Mouse (Mus musculus): ENCODE results near the gene Olfr520. TPM values are rescaled to one million over a fixed set of nuclear protein-coding genes. Genes with fewer than 3 reads are reported as not detected.

Gene Olfr520
- polyA plus RNA-seq, 1 experiment, result not detected

DNA sequence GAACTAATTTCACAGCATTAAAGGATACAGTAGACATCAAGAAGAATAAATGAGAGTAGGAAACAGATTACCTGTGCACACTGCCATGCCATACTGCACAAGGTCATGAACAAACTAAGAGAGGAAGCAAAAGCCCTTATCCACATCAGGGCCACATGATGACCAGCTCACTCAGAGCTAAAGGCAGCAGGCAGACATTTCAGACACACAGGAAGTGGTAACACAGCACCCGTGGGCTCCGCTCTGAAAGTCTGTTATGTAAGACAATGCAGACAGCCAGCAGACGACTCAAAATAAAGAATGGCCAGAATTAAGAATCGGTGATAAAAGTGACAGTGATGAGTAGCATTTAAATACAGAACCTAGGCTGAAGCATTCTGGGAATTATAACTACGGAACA lies 51.3 kb downstream of the Olfr520 start:
- TF ChIP-seq POLR2A (IDR thresholded peaks at IDR 0.05; ENCODE audit: low read depth, low read length), result no peak
- TF ChIP-seq CTCF (IDR thresholded peaks at IDR 0.05; ENCODE audit: extremely low read depth, insufficient read depth, insufficient read length, insufficient replicate concordance), result no peak
- Histone ChIP-seq H3K4me3 (ENCODE audit: extremely low read depth, insufficient read depth, insufficient read length) (no peak overlapping the region), H3K36me3 (ENCODE audit: control insufficient read depth, insufficient read depth, low read length) (no peaks in the 10 kb centered on the region), H3K4me1 (ENCODE audit: control insufficient read depth, insufficient read depth, insufficient read length) (peaks cover 5% of the 10 kb centered on the region), H3K27ac (ENCODE audit: insufficient read depth, low read length) (no peak overlapping the region), H3K27me3 (ENCODE audit: control insufficient read depth, insufficient read depth, low read length) (no peaks in the 10 kb centered on the region)
- no peak for DNase-seq (ENCODE audit: low read depth in 1 of 2, low spot score in 2 of 2)
- WGBS, result 23% methylated on average over 5 of the region's 5 CpGs

DNA sequence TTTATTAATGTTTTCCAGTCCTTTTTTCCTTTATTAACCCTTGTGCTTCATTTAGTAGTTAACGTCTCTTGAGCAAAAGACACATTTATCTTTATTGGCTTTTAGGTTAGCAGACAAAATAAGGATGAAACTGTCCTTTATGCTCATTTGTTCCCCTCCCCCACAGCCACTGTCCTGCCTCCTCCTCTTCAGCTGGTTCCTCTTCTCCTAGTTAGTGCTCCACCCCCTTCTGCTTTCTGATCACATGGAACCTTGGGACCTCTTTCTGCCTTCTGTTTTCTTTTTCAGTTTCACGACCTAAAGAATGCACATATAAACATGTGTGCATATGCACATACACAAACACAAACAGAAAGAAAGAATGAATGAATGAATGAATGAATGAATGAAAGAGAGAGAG lies 51.8 kb downstream of the Olfr520 start:
- Histone ChIP-seq H3K36me3 (ENCODE audit: control insufficient read depth, insufficient read depth, low read length) (no peaks in the 10 kb centered on the region), H3K27me3 (ENCODE audit: control insufficient read depth, insufficient read depth, low read length) (no peaks in the 10 kb centered on the region), H3K4me1 (ENCODE audit: control insufficient read depth, insufficient read depth, insufficient read length) (peaks cover 5% of the 10 kb centered on the region), H3K27ac (ENCODE audit: insufficient read depth, low read length) (no peak overlapping the region), H3K4me3 (ENCODE audit: extremely low read depth, insufficient read depth, insufficient read length) (no peak overlapping the region)
- TF ChIP-seq POLR2A (IDR thresholded peaks at IDR 0.05; ENCODE audit: low read depth, low read length) (no peak), CTCF (IDR thresholded peaks at IDR 0.05; ENCODE audit: extremely low read depth, insufficient read depth, insufficient read length, insufficient replicate concordance) (no peak)
- 46% methylated on average over 2 of the region's 2 CpGs for WGBS
- DNase-seq (ENCODE audit: low read depth in 1 of 2, low spot score in 2 of 2), result no peak

DNA sequence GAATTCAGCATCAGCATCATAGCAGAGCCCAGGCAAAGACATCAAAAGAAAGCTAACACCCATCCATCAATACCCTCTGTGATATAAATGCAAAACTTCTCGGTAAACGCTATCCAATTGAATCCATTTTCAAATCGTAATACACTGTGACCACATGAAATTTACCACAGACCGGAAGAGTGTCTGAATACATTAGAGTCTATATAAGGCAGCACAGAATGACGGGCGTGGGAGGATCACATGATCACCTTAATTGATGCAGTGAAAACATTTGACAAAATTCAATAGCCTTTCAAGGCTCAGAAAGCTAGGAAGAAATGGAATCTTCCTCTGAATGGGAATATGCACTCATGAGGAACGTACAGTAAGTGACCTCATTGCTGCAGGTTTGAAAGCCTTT lies 53.3 kb downstream of the Olfr520 start:
- H3K36me3 ChIP-seq (ENCODE audit: control insufficient read depth, insufficient read depth, low read length), result no peaks in the 10 kb centered on the region
- TF ChIP-seq POLR2A (IDR thresholded peaks at IDR 0.05; ENCODE audit: low read depth, low read length) (no peak), CTCF (IDR thresholded peaks at IDR 0.05; ENCODE audit: extremely low read depth, insufficient read depth, insufficient read length, insufficient replicate concordance) (no peak)
- 91% methylated on average over 7 of the region's 7 CpGs for WGBS
- no peak for DNase-seq (ENCODE audit: low read depth in 1 of 2, low spot score in 2 of 2)
- H3K27ac ChIP-seq (ENCODE audit: insufficient read depth, low read length), result no peak overlapping the region
- no peak overlapping the region for H3K4me3 ChIP-seq (ENCODE audit: extremely low read depth, insufficient read depth, insufficient read length)
- no peaks in the 10 kb centered on the region for H3K27me3 ChIP-seq (ENCODE audit: control insufficient read depth, insufficient read depth, low read length)
- peaks cover 5% of the 10 kb centered on the region for H3K4me1 ChIP-seq (ENCODE audit: control insufficient read depth, insufficient read depth, insufficient read length)

DNA sequence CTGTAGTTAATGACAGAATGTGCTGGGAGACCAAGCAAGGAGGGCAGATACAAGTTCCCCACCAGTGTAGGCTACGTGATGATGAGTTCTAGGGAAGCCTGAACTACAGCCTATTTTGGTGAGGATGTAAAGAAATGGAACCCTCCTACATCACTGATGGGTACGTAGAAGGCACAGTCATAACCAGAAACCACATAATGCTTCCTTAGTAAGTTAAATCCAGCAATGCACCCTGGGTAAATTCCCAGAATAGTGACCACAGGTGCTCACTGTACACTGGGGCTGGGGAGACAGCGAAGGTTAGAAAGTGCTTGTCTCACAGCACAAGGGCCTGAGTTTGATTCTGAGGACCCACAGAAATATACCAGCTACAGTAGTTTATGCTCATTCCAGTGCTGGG lies 55.5 kb downstream of the Olfr520 start:
- WGBS, result 44% methylated on average over 3 of the region's 3 CpGs
- Histone ChIP-seq H3K27me3 (ENCODE audit: control insufficient read depth, insufficient read depth, low read length) (no peaks in the 10 kb centered on the region), H3K27ac (ENCODE audit: insufficient read depth, low read length) (no peak overlapping the region), H3K4me3 (ENCODE audit: extremely low read depth, insufficient read depth, insufficient read length) (no peak overlapping the region), H3K4me1 (ENCODE audit: control insufficient read depth, insufficient read depth, insufficient read length) (peaks cover 5% of the 10 kb centered on the region), H3K36me3 (ENCODE audit: control insufficient read depth, insufficient read depth, low read length) (no peaks in the 10 kb centered on the region)
- no peak for TF ChIP-seq CTCF (IDR thresholded peaks at IDR 0.05; ENCODE audit: extremely low read depth, insufficient read depth, insufficient read length, insufficient replicate concordance)
- TF ChIP-seq POLR2A (IDR thresholded peaks at IDR 0.05; ENCODE audit: low read depth, low read length), result no peak
- no peak for DNase-seq (ENCODE audit: low read depth in 1 of 2, low spot score in 2 of 2)

Other genes with a start within 250 kb of the Olfr520 start
- 324 and 363 TPM in 2 replicates for gene Rps3, start 246.5 kb upstream of the Olfr520 start, polyA plus RNA-seq (2012; rRNA removed)
- gene Arrb1, start 194.8 kb upstream of the Olfr520 start, polyA plus RNA-seq (2012; rRNA removed), result 64.6 and 66.0 TPM in 2 replicates
- 5.5 and 9.1 TPM in 2 replicates for gene Tpbgl, start 103.2 kb upstream of the Olfr520 start, polyA plus RNA-seq (2012; rRNA removed)
- 39.1 and 45.7 TPM in 2 replicates for gene Slco2b1, start 18.9 kb upstream of the Olfr520 start, polyA plus RNA-seq (2012; rRNA removed)
- gene Olfr521, start 33.2 kb downstream of the Olfr520 start, polyA plus RNA-seq (2012; rRNA removed), result not detected in 2 replicates
- gene Neu3, start 98.1 kb downstream of the Olfr520 start, polyA plus RNA-seq (2012; rRNA removed), result 2.4 and 3.7 TPM in 2 replicates
- gene Xrra1, start 128.8 kb downstream of the Olfr520 start, polyA plus RNA-seq (2012; rRNA removed), result 0.12 TPM in 1 of 2 replicates, not detected in the other
- gene Spcs2, start 133.2 kb downstream of the Olfr520 start, polyA plus RNA-seq (2012; rRNA removed), result 17.3 and 17.7 TPM in 2 replicates

Data from spleen, adult 2 months (tissue).